Mouse (Mus musculus) hindbrain, embryonic 12.5 days (tissue): ENCODE results near the gene Tdgf1. TPM values are rescaled to one million over a fixed set of nuclear protein-coding genes. Genes with fewer than 3 reads are reported as not detected.
A peak's percentile ranks its signal among the peaks of the same experiment; 100 is the strongest.

Source experiments
- ATAC-seq: fragments of 200-750 bp; cut with Nextera tagmentation; 2 replicates; pipeline ENCODE4 v1.8.0; 2017; ENCODE audit warnings: moderate TSS enrichment; ENCODE audit not compliant: low FRiP score
- H3K27ac ChIP-seq: fragments of 300-500 bp; sonication (generic); 2 replicates; pipeline ENCODE4 v1.5.1; 2016; ENCODE audit warnings: mild to moderate bottlenecking
- H3K27me3 ChIP-seq: fragments of 300-500 bp; sonication (generic); 2 replicates; pipeline ENCODE4 v1.6.1; 2016; ENCODE audit warnings: mild to moderate bottlenecking
- H3K36me3 ChIP-seq: fragments of 300-500 bp; sonication (generic); 2 replicates; pipeline ENCODE4 v1.6.1; 2016; ENCODE audit warnings: mild to moderate bottlenecking
- H3K4me1 ChIP-seq: fragments of 300-500 bp; sonication (generic); 2 replicates; pipeline ENCODE4 v1.6.1; 2016
- H3K4me2 ChIP-seq: fragments of 300-500 bp; sonication (generic); replicated peaks from 2 replicates; pipeline ENCODE4 v1.6.1; 2016; ENCODE audit warnings: mild to moderate bottlenecking
- H3K4me3 ChIP-seq: fragments of 300-500 bp; sonication (generic); 2 replicates; pipeline ENCODE4 v1.5.1; 2016; ENCODE audit warnings: mild to moderate bottlenecking
- H3K9ac ChIP-seq: fragments of 300-500 bp; sonication (generic); 2 replicates; pipeline ENCODE4 v1.6.1; 2016; ENCODE audit warnings: mild to moderate bottlenecking, moderate library complexity
- H3K9me3 ChIP-seq: fragments of 300-500 bp; sonication (generic); replicated peaks from 2 replicates; pipeline ENCODE4 v1.6.1; 2016; ENCODE audit warnings: mild to moderate bottlenecking
- WGBS: fragments of 180-500 bp; shearing (Covaris S2); methylation state at CpG from one replicate; pipeline ENCODE4 v1.1.7; 2016; 5-methylcytosine and 5-hydroxymethylcytosine counted together
- polyA plus RNA-seq: library from polyadenylated mRNA; unstranded; fragments of >200 nt; fragmentation: Nextera tagmentation; extraction: Ambion mirVana; gene quantifications from 2 replicates; pipeline ENCODE4 v1.2.1, GENCODE M21; 2016

The Tdgf1 gene
- polyA plus RNA-seq, 1 experiment from 2014 or later = not detected

GRCm38 (mm10) chr9:110965910-110966231 is 19.9 kb upstream of the Tdgf1 start:
- H3K36me3 ChIP-seq = no peaks in the 10 kb centered on the region
- no peak for ATAC-seq
- H3K9ac ChIP-seq = no peak overlapping the region
- H3K27me3 ChIP-seq = no peaks in the 10 kb centered on the region
- no peak overlapping the region for H3K4me3 ChIP-seq
- no peaks in the 10 kb centered on the region for H3K4me1 ChIP-seq
- no peak overlapping the region for H3K4me2 ChIP-seq
- no peak overlapping the region for H3K27ac ChIP-seq
- H3K9me3 ChIP-seq = no peaks in the 10 kb centered on the region; the same call in 1 of the 2 replicates
- WGBS = 79% methylated on average over 2 of the region's 2 CpGs

GRCm38 (mm10) chr9:110965062-110965909 is 19.3 kb upstream of the Tdgf1 start:
- Histone ChIP-seq H3K9me3 (no peaks in the 10 kb centered on the region; the same call in 1 of the 2 replicates), H3K9ac (no peak overlapping the region), H3K27me3 (no peaks in the 10 kb centered on the region), H3K36me3 (no peaks in the 10 kb centered on the region), H3K4me3 (no peak overlapping the region), H3K4me1 (no peaks in the 10 kb centered on the region), H3K27ac (no peak overlapping the region), H3K4me2 (no peak overlapping the region)
- no peak for ATAC-seq
- 91% methylated on average over 22 of the region's 22 CpGs for WGBS

- Histone ChIP-seq H3K4me1 (no peaks in the 10 kb centered on the region), H3K9me3 (no peaks in the 10 kb centered on the region), H3K27ac (no peak overlapping the region), H3K36me3 (no peaks in the 10 kb centered on the region), H3K4me3 (no peak overlapping the region), H3K9ac (no peak overlapping the region), H3K4me2 (no peak overlapping the region), H3K27me3 (no peaks in the 10 kb centered on the region)
- 89% methylated on average over 8 of the region's 8 CpGs for WGBS
- no peak for ATAC-seq
These were observed 17.7 kb upstream of the Tdgf1 start for GRCm38 (mm10) chr9:110963566-110964115.

- Histone ChIP-seq H3K36me3 (no peaks in the 10 kb centered on the region), H3K27ac (no peak overlapping the region), H3K27me3 (no peaks in the 10 kb centered on the region), H3K4me3 (no peak overlapping the region), H3K4me2 (no peak overlapping the region), H3K9ac (no peak overlapping the region), H3K9me3 (no peaks in the 10 kb centered on the region), H3K4me1 (no peaks in the 10 kb centered on the region)
- WGBS = 93% methylated on average over 8 of the region's 8 CpGs
- no peak for ATAC-seq
These were observed 15.4 kb upstream of the Tdgf1 start for GRCm38 (mm10) chr9:110961386-110961785.

- Histone ChIP-seq H3K9ac (no peak overlapping the region), H3K27me3 (0 out of 2 replicates have a peak, but pooled peaks cover 7% of the 10 kb centered on the region), H3K4me1 (no peaks in the 10 kb centered on the region), H3K9me3 (no peaks in the 10 kb centered on the region), H3K36me3 (no peaks in the 10 kb centered on the region), H3K4me3 (no peak overlapping the region), H3K27ac (no peak overlapping the region), H3K4me2 (no peak overlapping the region)
- no peak for ATAC-seq
- 85% methylated on average over 13 of the region's 13 CpGs for WGBS
These were observed 14.5 kb upstream of the Tdgf1 start for GRCm38 (mm10) chr9:110960230-110961149.

- H3K4me1 ChIP-seq = no peaks in the 10 kb centered on the region
- H3K4me2 ChIP-seq = no peak overlapping the region
- H3K9me3 ChIP-seq = no peaks in the 10 kb centered on the region
- WGBS = 85% methylated on average over 5 of the region's 5 CpGs
- H3K36me3 ChIP-seq = no peaks in the 10 kb centered on the region
- no peak overlapping the region for H3K27ac ChIP-seq
- H3K27me3 ChIP-seq = peaks cover 13% of the 10 kb centered on the region; the same call in 1 of the 2 replicates
- H3K4me3 ChIP-seq = no peak overlapping the region
- no peak for ATAC-seq
- no peak overlapping the region for H3K9ac ChIP-seq
These were observed 13.7 kb upstream of the Tdgf1 start for GRCm38 (mm10) chr9:110959669-110960068.

- Histone ChIP-seq H3K36me3 (no peaks in the 10 kb centered on the region), H3K4me3 (no peak overlapping the region), H3K4me2 (no peak overlapping the region), H3K27me3 (peaks cover 34% of the 10 kb centered on the region), H3K9ac (no peak overlapping the region), H3K4me1 (0 out of 2 replicates have a peak, but pooled peaks cover 2% of the 10 kb centered on the region), H3K9me3 (no peaks in the 10 kb centered on the region), H3K27ac (no peak overlapping the region)
- WGBS = 82% methylated on average over 6 of the region's 6 CpGs
- ATAC-seq = no peak
These were observed 10.0 kb upstream of the Tdgf1 start for GRCm38 (mm10) chr9:110955962-110956361.

- H3K9ac ChIP-seq = no peak overlapping the region
- H3K4me3 ChIP-seq = no peak overlapping the region
- 53% methylated on average over 2 of the region's 2 CpGs for WGBS
- no peak overlapping the region for H3K27ac ChIP-seq
- no peaks in the 10 kb centered on the region for H3K36me3 ChIP-seq
- peaks cover 34% of the 10 kb centered on the region for H3K27me3 ChIP-seq
- no peaks in the 10 kb centered on the region; the same call in 1 of the 2 replicates for H3K9me3 ChIP-seq
- ATAC-seq = no peak
- no peak overlapping the region for H3K4me2 ChIP-seq
- H3K4me1 ChIP-seq = 0 out of 2 replicates have a peak, but pooled peaks cover 2% of the 10 kb centered on the region
These were observed 8.9 kb upstream of the Tdgf1 start for GRCm38 (mm10) chr9:110954681-110955445.

- Histone ChIP-seq H3K27me3 (peaks cover 34% of the 10 kb centered on the region), H3K4me3 (peak overlapping the region; percentile 50), H3K4me1 (0 out of 2 replicates have a peak, but pooled peaks cover 2% of the 10 kb centered on the region), H3K36me3 (no peaks in the 10 kb centered on the region), H3K27ac (no peak overlapping the region), H3K4me2 (peak overlapping the region; percentile 95), H3K9me3 (no peaks in the 10 kb centered on the region; the same call in 1 of the 2 replicates), H3K9ac (peak overlapping the region; percentile 46)
- peak; percentile 71 for ATAC-seq
- WGBS = 1% methylated on average over 44 of the region's 44 CpGs
These were observed 7.8 kb upstream of the Tdgf1 start for GRCm38 (mm10) chr9:110953550-110954461.

GRCm38 (mm10) chr9:110952931-110953549 is 7.1 kb upstream of the Tdgf1 start:
- H3K27me3 ChIP-seq = peaks cover 39% of the 10 kb centered on the region
- peak overlapping the region; percentile 50 for H3K4me3 ChIP-seq
- H3K4me1 ChIP-seq = 0 out of 2 replicates have a peak, but pooled peaks cover 2% of the 10 kb centered on the region
- peak overlapping the region; percentile 46; the same call in 1 of the 2 replicates for H3K9ac ChIP-seq
- no peak for ATAC-seq
- no peaks in the 10 kb centered on the region; the same call in 1 of the 2 replicates for H3K9me3 ChIP-seq
- no peak overlapping the region for H3K27ac ChIP-seq
- no peaks in the 10 kb centered on the region for H3K36me3 ChIP-seq
- H3K4me2 ChIP-seq = peak overlapping the region; percentile 95
- WGBS = 50% methylated on average over 5 of the region's 5 CpGs
